Mouse (Mus musculus) E14TG2a.4 (cell line): ENCODE data around the gene Rffl.

Source experiments
- CTCF ChIP-seq: conservative IDR thresholded peaks from 2 replicates; pipeline ENCODE4 v1.5.1; 2014; ENCODE audit warnings: low read length
- NANOG ChIP-seq: IDR thresholded peaks from 2 replicates; pipeline ENCODE4 v1.6.1; 2014; ENCODE audit warnings: borderline replicate concordance, low read length, mixed read lengths
- POU5F1 ChIP-seq: IDR thresholded peaks from 2 replicates; pipeline ENCODE4 v1.6.1; 2014; ENCODE audit warnings: low read length, borderline replicate concordance

DNA sequence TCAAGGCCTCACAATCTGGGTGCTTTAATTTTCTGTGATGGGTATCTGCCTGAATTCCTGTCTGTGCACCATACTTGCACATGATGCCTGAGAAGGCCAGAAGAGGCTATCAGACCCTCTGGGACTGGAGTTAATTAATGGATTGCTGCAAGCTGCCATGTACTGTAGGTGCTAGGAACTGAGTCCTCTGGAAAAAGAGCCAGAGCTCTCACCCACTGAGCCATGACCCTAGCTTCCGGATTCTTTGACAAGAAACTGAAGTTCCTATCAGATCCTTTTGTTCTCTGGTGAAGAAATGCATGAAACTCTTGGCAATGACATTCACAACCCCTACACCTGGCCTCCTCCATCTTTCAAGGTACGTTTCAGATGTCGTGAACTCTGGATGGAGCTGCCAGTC, 24.1 kb downstream of the Rffl start:
- no peak for TF ChIP-seq CTCF
- TF ChIP-seq POU5F1 = no peak
- no peak for TF ChIP-seq NANOG
